Mouse (Mus musculus): ENCODE measurements at regions not wholly inside any gene's neighbourhood (a gene's known extent, or its start where the extent isn't known, plus 50 kb on each side); places are given as distances from the start of the nearest gene placed in this dataset.

DNA sequence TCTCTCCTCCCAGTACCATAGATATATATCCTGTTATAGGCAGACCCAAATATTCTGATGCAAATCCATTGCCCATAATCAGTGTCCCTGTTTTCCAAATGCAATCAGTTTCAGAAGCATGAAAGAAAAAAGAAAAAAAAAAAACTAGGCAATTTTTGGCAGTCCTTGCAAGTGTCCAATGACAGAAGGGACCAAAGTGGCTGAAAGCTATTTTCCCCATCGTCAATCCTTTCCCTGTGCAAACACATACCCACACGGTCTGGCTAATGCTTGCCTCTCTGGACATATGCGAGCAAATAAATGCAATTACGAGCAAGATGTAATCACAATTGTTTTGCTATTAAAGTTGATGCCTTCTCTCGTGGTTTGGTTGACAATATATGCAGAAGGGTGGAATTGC lies 288.9 kb upstream of the Dynlrb2 start:
- ATAC-seq: no peak

DNA sequence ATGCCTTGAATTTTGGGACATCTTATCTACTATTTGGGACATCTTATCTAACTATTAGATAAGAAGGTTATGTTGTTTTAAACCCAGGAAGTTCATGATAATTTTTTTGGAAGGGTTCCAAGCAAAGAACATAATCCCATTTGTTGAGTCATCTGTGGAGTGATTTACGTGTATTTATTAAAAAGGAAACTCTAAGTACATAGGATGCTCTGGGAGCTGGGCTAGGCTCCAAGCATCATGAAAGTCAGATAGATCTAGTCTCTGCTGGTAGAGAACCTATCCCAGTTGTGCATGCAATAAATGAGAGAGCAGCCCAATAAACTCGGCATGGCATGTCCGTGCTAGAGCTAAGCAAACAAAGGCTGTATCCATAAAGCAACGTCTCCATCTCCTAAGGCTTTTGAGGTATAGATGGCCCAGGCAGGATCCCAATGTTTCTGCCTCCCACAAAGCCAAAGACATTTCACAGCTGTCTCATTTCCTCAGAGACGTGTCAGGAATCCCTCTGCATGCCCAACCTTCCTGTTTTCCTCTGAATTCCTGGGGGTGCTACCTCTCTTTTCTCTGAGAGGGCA lies 289.4 kb upstream of the Dynlrb2 start:
- no peak for ATAC-seq

DNA sequence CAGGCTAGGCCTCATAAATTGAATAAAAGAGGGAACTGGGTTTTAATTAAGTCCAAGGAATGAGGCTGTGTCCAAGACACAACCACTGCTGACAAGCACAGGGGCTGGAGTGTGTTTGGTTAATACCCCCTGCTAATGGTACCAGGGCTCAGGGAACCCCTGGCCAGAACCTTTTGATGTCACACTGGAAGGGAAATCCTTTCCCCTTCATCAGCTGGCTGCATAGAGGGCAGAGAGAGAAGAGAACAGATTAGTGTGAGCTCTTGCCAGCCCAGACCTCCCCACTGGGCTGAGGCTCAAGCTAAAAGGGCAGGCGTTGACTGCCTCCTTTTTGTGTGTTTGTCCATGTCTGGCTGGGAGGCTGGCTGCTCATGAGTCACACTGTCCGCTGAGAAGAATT lies 301.1 kb upstream of the Dynlrb2 start:
- no peak for ATAC-seq

DNA sequence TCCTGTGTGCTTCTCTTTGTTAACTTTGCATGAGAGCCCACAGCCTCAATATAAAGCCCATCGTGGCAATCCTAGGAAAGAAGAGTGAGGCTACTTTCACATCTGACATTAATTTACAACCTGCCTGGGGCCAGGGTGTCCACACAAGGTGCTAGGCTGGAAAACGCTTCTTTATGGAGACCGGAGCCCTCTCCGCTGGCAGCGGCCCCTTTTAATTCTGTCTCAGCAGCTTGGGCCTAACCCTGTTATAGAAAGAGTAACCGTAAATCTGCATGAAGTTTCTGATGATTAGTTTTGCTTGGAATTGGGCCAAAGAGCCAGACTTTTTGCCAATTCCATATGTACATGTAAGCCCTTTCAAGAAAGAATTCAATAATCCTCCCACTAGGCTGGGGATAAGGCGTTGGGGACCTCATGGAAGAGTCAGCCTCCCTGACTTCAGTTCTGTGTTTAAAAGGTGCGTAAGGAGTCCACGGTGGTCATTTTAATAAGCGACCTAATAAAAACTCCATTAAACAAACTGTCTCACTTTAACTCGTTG lies 304.2 kb upstream of the Dynlrb2 start:
- no peak for ATAC-seq

DNA sequence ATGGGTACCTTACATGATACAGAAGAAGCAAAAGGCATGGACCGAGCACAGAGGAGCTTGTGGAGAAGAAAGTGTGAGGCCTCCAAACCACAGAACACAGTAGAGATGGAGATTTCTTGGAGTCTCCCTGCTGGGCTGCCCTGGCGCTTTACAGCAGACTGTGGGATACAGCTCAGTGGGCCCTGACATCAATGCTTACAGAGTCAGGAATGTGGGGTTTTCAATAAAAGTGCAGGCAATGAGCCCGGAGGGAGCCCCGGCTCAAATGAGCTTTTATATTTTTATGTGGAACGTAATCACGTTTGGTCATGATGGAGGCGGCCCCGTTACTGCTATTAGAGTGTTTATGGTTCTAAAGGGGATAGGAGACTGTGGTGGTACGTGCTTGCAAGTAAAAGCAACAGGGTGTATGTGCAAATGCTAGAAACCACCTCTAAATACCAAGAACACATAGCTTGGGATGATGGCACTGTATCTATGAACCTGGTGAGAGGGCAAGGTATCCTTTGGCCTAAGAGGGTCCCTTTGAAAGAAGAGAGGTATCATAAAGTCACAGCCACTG lies 308.1 kb upstream of the Dynlrb2 start:
- ATAC-seq: no peak

DNA sequence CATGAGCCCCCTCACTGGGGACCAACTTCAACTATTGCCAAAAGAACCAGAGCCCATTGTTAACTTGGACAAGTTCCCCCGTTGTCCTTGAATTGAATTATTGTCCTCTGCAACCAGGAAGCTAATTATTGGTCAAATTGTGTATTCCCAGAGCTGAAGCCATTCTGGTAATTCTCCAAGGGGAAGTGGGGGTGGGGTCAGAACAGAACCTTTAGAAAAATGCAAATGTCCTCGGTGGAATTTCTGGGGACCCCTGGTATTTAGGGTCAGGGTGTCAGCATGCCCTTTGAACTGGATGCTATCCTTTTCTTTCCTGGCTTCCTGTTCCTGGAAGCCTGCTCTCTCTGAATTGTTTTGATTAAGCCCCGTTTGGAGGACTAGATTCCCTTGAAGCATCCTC lies 312.7 kb upstream of the Dynlrb2 start:
- ATAC-seq: no peak

DNA sequence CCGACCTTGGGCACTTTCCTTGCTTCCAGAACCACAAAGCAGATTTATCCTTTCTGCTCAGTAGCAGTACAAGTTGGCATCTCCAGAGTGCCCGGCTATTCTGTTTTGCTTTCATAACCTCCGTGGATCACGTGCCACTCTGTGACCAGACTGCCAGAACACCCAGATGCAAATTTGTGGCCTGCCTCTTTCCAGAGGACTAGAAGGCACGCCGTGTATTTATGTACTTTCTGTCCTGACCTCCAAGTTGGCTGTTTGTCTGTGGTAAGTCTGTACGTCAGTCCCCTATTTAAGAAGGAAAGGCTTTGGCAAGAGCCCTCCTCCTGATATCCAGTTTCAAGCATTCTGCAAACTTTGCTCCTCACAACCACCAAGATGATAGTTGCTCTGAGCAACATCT lies 319.6 kb upstream of the Dynlrb2 start:
- no peak for ATAC-seq

DNA sequence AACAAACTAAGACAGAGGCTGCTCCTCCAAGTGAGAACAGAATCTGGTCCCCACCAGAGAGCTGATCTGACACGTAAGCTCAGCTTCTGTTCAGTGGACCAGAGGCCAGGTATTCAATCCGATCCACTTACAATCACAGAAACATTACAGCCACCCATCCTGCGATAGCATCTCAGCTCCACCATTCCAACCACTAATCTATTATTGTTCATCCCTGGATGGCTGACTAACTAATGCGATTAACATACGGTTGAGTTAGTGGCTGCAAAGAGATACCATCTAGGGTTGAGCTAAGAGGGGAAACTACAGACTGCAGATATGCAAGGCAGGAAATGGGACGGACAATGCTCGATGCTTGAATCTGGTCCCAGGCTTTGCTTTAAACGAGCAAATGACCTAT lies 320.5 kb upstream of the Dynlrb2 start:
- ATAC-seq: no peak

DNA sequence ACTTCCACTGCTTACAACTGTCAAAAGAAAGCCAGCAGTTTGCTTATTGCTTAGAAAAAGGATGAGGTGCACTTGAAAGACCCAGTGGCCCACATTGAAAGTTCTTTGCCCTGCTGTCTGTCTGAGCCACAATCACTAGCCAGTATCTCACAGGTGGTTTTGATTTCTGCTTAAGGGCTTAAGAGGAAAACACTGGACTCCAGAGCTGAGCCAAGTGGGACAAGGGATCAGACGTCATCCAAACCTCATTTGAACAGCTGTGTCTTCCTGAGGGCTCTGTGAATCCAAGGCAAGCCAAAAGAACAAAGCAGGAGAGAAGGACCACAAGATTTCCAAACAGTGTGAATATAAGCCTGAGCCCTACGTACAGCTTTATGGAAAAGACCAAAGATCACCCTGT lies 326.8 kb upstream of the Dynlrb2 start:
- ATAC-seq: no peak

DNA sequence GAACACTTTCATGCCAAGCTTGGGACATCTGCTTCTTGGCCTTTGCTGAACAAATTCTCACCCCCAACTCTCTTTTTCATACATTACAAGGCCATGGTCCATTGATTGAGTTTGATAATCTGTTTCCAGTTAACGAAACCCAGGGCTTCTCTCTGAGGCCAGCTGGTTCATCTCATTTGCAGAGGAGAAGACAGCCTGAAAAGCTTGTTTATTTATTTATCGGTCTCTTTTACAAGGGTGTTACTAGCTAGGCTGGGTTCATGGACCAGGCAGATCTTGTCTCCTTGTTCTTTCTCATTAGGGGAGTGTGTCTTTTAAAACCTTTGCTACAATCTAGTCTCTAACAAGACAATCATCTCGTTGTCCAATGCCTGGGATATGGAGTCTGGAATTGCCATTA lies 329.9 kb upstream of the Dynlrb2 start:
- ATAC-seq: no peak

DNA sequence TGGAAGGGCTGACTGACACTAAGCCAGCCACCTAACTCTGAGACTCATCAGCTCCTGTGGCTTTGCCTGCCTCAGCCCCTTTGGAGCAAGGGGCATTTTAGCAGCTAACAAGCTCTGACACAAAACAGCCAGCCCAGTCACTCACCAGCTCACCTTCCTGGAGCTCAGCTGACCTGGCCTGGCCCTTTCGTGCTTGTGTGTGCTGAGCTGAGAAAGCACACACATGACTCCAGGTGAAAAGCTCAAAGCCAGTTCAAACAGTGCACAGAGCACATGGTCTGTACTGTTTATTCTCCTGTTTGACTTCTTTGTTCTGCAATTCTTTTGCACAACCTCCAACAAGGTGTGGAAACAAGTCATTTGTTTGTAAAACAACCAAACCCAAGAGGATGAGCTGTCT lies 330.8 kb upstream of the Dynlrb2 start:
- ATAC-seq: no peak

DNA sequence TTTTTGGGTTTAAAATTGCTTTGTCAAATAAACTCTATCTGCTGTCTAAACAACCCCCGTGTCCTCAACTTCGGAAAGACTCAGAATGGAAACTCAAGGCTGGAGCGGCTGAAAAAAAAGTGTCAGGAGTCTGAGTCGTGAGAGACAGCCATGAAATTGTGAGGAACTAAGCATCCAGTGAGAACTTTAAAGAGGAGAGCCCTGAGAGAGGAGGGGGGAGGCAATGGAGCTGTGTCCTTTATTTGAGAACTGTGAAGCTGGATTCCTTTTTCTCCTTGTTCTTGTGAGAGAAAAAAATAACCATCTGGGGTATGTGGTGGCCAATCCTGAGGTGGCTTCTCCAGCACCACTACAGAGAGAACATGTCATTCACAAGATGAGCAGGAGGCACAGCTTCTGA lies 336.9 kb upstream of the Dynlrb2 start:
- no peak for ATAC-seq

DNA sequence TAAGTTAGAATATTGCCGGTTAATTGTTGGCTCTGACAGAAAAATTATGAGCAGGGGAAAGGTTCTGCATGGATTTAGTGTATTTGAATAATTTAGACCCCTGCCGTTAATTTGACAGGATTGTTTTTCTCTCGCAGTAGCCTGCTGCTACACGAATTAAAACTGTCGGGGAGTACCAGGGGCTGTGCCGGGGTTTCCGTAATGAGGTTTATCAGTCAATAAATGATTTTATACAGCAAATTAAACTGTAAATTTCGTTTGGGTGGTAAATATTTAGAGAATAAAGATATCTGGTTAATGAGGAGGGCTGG lies 339.8 kb upstream of the Dynlrb2 start:
- ATAC-seq: no peak

DNA sequence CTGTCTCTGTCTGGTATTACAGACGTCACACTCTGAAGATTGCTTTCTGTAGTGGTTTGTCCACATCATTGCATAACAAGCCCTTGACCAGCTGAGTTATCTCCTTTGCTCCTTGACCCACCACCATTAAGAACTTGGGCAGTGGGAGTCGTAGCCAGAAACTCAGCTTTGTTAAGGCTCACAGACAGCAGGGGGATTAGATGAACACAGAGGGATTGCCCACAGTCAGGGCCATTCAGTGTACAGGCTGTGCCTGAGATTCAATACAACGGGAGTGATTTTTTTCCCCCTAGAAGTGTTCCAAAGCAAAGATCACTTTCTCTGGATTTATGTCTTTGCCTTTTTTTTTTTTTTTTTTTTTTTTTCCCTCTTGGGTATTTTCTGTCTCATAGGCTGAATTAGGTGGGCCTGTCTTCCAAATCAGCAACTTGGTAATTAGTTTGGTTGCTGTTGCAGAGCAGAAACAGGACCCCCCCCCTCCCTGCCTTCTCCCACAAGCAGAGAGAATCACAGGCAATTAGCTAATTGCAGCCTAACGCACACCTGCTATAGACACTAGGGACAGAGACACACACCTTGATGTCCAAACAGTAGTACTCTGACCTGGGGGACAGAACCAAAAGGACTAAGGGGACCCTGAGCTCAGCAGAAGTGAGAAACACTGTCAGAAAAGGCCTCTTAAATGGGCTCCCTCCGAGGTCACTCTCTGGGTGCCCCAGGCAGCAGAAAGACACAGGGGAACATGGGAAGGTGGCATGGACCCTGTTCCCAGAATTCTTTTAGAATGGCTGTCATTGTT lies 340.4 kb upstream of the Dynlrb2 start:
- no peak for ATAC-seq

DNA sequence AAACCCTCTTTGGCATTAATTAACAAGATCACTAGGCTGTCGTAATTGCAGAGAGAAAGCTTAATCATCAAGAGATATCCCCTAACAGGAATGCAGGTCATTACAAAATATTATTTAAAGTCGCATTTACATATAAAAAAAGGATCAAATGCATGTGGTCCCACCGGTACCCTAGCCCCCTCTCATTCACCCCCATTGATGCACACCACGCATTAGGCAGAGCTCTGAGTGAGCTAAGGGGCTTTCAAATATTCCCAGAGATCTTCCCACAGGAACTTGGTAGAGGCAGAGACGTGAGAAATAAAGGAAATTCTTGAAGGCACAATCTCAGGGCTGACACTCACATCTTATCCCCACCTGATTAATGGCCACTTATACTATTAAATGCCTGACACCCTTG lies 343.8 kb upstream of the Dynlrb2 start:
- no peak for ATAC-seq

DNA sequence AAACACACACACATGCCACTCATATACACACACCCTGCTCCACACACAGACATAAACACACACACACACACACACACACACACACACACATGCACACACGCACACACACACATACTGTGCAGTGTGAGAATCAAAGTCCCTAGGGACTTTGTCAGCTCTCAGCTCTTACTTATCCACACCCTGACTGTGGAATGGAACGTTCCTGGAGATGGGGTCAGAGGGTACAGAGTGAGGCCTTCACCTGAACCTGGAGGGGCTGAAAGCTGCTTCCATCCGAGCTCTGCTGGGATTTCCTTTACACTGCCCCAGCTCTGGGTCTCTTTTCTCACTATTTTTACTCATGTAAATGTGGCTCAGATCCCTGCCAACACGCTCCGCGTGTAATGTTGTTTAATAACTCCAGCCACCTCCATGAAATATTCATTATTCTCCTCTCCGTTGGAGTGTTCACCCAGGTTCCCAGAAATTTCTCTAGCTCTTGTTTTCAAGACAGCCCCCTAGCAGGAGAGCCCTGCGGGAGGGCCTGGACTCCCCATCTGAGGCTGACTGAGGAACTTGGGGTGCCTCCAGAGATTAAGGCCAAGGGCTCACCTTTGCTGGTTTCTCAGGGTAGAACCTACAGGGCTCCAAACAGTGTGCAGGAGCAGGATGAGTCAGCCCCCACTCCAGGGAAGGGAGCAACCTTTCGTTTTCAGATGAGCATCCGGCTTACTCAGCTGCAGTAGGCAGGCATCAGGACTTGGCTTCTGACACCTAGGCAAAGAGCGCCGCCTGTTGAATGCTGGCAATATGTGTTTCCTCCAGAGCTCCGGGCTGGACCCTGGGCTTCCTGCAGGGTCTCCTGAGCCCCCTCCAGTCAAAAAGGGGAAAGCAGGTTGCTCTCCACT lies 360.8 kb upstream of the Dynlrb2 start:
- ATAC-seq: peak; percentile 79

DNA sequence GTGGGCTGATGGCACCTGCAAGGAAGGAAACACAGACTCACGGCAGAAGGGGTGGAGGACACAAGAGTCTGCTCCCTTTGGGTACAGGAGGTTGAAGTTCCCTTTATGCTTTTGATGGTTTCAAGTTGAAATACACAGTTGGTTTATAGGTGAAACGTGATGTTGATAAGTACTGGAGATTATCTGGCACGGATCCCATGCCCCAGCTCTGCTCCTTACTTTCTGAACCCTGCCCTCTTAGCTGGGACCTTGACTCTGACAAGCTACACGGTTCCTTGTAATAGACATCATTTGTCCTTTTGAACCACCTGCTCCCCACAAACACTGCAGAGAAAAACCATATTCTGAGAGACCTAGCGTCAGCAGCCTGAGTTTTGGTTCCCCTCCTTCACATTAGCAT lies 363.4 kb upstream of the Dynlrb2 start:
- no peak for ATAC-seq

DNA sequence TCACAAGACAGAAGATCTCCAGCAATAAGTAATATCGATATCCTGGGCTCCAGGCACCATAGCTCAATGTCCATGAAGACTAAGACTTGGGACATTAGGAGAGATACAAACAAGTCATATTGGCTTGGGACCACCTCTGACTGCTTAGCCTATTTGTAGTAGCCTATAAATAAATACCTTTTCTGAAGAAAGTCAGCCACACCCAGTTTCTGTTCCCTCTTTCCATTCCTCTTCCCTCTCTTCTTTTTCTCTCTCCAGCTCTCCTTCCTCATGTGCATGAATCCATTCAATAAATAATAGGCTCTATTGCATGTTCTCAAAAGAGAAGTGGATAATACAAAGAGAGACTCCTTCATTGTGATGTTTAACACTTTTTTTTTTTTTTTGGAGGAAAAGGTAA lies 364.8 kb upstream of the Dynlrb2 start:
- no peak for ATAC-seq

DNA sequence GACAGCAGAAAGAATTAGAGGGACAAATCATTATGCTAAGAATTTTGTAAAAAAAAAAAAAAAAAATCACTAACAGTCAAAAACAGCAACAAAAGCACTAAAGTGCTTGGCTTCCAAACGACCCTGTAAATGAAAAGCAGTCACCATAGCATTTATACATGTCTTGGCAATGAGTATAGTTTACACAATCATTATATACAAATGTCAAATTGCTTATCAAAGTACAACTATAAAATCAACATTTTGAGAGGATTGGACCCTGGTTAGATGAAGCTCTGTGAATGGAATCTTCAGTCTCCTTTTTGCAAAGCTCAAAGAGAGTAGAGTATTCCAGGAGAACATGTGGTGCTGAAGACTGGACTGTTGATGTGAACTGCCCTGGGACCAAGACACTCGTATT lies 367.0 kb upstream of the Dynlrb2 start:
- ATAC-seq: no peak

DNA sequence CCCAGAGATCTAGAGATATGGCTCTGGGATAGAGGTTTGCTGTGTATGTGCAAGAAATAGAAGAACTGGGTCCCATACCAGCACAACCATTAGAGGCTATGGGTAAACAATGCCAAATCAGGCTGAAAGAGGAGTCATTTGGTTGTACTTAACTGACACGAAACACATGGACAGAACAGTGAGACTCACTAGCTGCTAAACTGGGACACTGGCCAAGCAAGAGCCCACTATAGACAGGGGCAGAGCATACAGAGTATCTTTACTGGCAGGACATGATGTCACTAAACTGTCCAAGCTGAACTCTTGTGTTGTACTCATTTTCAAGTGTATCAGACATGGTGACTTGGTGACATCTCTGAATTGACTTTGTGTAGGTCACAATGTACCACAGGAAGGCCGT lies 371.3 kb upstream of the Dynlrb2 start:
- ATAC-seq: no peak

DNA sequence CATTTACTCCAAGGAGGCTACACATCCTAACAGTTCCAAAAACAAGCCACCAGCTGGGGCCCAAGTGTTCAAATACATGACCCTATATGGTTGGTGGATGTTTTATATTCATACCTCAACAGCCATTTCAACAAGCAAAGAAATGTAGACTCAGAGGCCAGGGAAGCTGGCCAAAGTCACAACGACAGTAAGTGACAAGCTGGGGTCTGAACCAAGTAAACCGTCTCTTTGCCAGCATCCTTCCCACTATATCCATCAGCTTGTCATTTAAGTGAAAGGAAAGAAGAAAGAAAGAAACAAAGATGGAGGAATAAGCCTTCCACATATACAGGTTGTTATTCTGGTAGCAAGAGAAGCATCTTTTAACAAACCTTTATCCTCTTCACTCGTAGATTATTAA lies 371.7 kb upstream of the Dynlrb2 start:
- no peak for ATAC-seq

DNA sequence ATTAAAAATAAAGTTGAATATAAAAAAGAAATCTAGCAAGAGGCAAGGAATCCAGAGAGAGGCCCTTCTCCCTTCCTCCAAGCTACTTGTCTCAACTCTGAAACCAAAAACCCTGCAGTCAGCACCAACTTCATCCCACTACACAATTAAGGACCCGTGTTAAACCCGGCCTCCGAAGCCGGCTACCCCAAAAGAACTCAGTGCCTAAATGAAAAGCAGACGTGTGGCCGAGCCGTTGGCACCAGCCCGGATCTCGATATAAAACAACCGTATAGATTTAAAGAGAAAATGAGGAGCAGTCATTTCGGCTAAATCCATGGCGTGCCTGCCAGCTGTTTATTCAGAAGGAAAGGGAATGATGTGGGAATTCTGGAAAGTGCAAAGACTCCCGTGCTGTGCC lies 384.7 kb upstream of the Dynlrb2 start:
- no peak for ATAC-seq

DNA sequence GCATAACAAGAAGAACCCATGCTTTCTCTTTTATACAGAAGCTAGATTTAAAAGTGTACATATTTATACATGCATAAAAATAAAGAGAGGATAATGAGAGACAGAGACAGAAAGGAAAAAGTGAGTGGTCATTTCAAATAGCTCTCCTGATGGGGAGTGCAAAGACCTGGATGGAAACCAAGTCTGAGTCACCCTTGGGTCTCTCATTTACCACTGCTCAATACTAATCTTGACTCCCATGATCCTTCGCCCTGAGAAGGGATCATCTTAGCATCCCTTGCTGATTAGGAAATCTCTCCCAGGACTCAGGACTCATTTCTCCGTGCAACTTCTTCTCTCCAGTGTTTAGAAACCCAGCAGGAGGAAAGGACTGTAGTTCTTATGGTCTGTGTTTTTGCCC lies 386.9 kb upstream of the Dynlrb2 start:
- ATAC-seq: no peak

Data from CD4-positive, CD25-positive, alpha-beta regulatory T cell, adult 4 months (primary cell).